Mouse (Mus musculus): ENCODE measurements around the gene Mast4.

The Mast4 gene

GRCm38 (mm10) chr13:102991196-102991595, 343.1 kb downstream of the Mast4 start:
- DNase-seq (ENCODE audit: low read depth, low spot score), result no peak

GRCm38 (mm10) chr13:102990085-102990484, 344.2 kb downstream of the Mast4 start:
- DNase-seq (ENCODE audit: low read depth, low spot score), result no peak

- DNase-seq (ENCODE audit: low read depth, low spot score), result no peak
These were observed 344.7 kb downstream of the Mast4 start for GRCm38 (mm10) chr13:102989616-102990015.

- no peak for DNase-seq (ENCODE audit: low read depth, low spot score)
These were observed 345.3 kb downstream of the Mast4 start for GRCm38 (mm10) chr13:102988976-102989375.

- no peak for DNase-seq (ENCODE audit: low read depth, low spot score)
These were observed 345.9 kb downstream of the Mast4 start for GRCm38 (mm10) chr13:102988251-102988895.

- DNase-seq (ENCODE audit: low read depth, low spot score), result no peak
These were observed 349.7 kb downstream of the Mast4 start for GRCm38 (mm10) chr13:102984550-102984949.

GRCm38 (mm10) chr13:102973853-102974252, 360.4 kb downstream of the Mast4 start:
- no peak for DNase-seq (ENCODE audit: low read depth, low spot score)

GRCm38 (mm10) chr13:102963471-102963870, 370.8 kb downstream of the Mast4 start:
- no peak for DNase-seq (ENCODE audit: low read depth, low spot score)

- no peak for DNase-seq (ENCODE audit: low read depth, low spot score)
These were observed 375.7 kb downstream of the Mast4 start for GRCm38 (mm10) chr13:102958273-102959270.

- DNase-seq (ENCODE audit: low read depth, low spot score), result peak; percentile 24
These were observed 376.6 kb downstream of the Mast4 start for GRCm38 (mm10) chr13:102957508-102958272.

- DNase-seq (ENCODE audit: low read depth, low spot score), result no peak
These were observed 378.8 kb downstream of the Mast4 start for GRCm38 (mm10) chr13:102955506-102955905.

GRCm38 (mm10) chr13:102949756-102950155, 384.5 kb downstream of the Mast4 start:
- no peak for DNase-seq (ENCODE audit: low read depth, low spot score)

GRCm38 (mm10) chr13:102948966-102949365, 385.3 kb downstream of the Mast4 start:
- DNase-seq (ENCODE audit: low read depth, low spot score), result no peak

- DNase-seq (ENCODE audit: low read depth, low spot score), result no peak
These were observed 386.8 kb downstream of the Mast4 start for GRCm38 (mm10) chr13:102947546-102947945.

- DNase-seq (ENCODE audit: low read depth, low spot score), result no peak
These were observed 388.1 kb downstream of the Mast4 start for GRCm38 (mm10) chr13:102946024-102946821.

- DNase-seq (ENCODE audit: low read depth, low spot score), result no peak
These were observed 388.8 kb downstream of the Mast4 start for GRCm38 (mm10) chr13:102945450-102945849.

GRCm38 (mm10) chr13:102944516-102944915, 389.8 kb downstream of the Mast4 start:
- DNase-seq (ENCODE audit: low read depth, low spot score), result no peak

- DNase-seq (ENCODE audit: low read depth, low spot score), result no peak
These were observed 391.7 kb downstream of the Mast4 start for GRCm38 (mm10) chr13:102942557-102942956.

GRCm38 (mm10) chr13:102940476-102940875, 393.8 kb downstream of the Mast4 start:
- no peak for DNase-seq (ENCODE audit: low read depth, low spot score)

- no peak for DNase-seq (ENCODE audit: low read depth, low spot score)
These were observed 398.1 kb downstream of the Mast4 start for GRCm38 (mm10) chr13:102936233-102936632.

- DNase-seq (ENCODE audit: low read depth, low spot score), result no peak
These were observed 398.5 kb downstream of the Mast4 start for GRCm38 (mm10) chr13:102935788-102936187.
